Mouse (Mus musculus) hindbrain, postnatal 0 days (tissue): ENCODE measurements around the gene Tk1. TPM values are rescaled to one million over a fixed set of nuclear protein-coding genes. Genes with fewer than 3 reads are reported as not detected.
"Not testable (repeated sequence)": the region's sequence is repeated elsewhere in the genome, so short reads cannot be mapped to it uniquely, and the experiment has no call there.

ENCODE experiments used
- ATAC-seq: fragments of 200-750 bp; cut with Nextera tagmentation; 2 replicates; pipeline ENCODE4 v1.8.0; 2017; ENCODE audit warnings: mild to moderate bottlenecking, moderate TSS enrichment, moderate library complexity
- DNase-seq: peaks from one replicate; pipeline ENCODE4 v3.0.0-alpha.2; 2015; ENCODE audit warnings: low spot score
- H3K27ac ChIP-seq: fragments of 300-500 bp; sonication (generic); 2 replicates; pipeline ENCODE4 v1.5.1; 2014; ENCODE audit warnings: mild to moderate bottlenecking
- H3K27me3 ChIP-seq: fragments of 300-500 bp; sonication (generic); 2 replicates; pipeline ENCODE4 v1.6.1; 2014; ENCODE audit warnings: low read length, mixed read lengths; ENCODE audit not compliant: insufficient read depth
- H3K36me3 ChIP-seq: fragments of 300-500 bp; sonication (generic); 2 replicates; pipeline ENCODE4 v1.6.1; 2014; ENCODE audit warnings: low read length, mixed read lengths; ENCODE audit not compliant: insufficient read depth
- H3K4me1 ChIP-seq: fragments of 300-500 bp; sonication (generic); 2 replicates; pipeline ENCODE4 v1.6.1; 2014; ENCODE audit warnings: antibody characterized with exemption, low read length, mixed read lengths; ENCODE audit not compliant: insufficient read depth
- H3K4me2 ChIP-seq: fragments of 300-500 bp; sonication (generic); 2 replicates; pipeline ENCODE4 v1.6.1; 2014; ENCODE audit warnings: low read depth, mild to moderate bottlenecking, low read length, moderate library complexity, mixed read lengths
- H3K4me3 ChIP-seq: fragments of 300-500 bp; sonication (generic); 2 replicates; pipeline ENCODE4 v1.5.1; 2014; ENCODE audit warnings: low read length
- H3K9ac ChIP-seq: fragments of 300-500 bp; sonication (generic); replicated peaks from 2 replicates; pipeline ENCODE4 v1.6.1; 2014; ENCODE audit warnings: mild to moderate bottlenecking, low read length, moderate library complexity, mixed read lengths
- H3K9me3 ChIP-seq: fragments of 300-500 bp; sonication (generic); 2 replicates; pipeline ENCODE4 v1.6.1; 2016; ENCODE audit warnings: low read length, mixed read lengths
- CTCF ChIP-seq: IDR thresholded peaks from 2 replicates; pipeline ENCODE4 v1.5.1; 2016; ENCODE audit warnings: antibody characterized with exemption, control low read depth, low read depth
- WGBS: fragments of 180-500 bp; shearing (Covaris S2); extraction: QIAGEN DNeasy Blood & Tissue Kit; methylation state at CpG from one replicate; pipeline ENCODE4 v1.1.7; 2014; 5-methylcytosine and 5-hydroxymethylcytosine counted together
- polyA plus RNA-seq: library from polyadenylated mRNA; unstranded; fragments of >200 nt; fragmentation: Nextera tagmentation; extraction: Ambion mirVana; gene quantifications from 2 replicates; pipeline ENCODE4 v1.2.1, GENCODE M21; 2015
- total RNA-seq: library from RNA; depleted of rRNA; stranded (reverse); fragments of >200 nt; gene quantifications from 2 replicates; pipeline ENCODE4 v1.2.3, GENCODE M21; 2014

The Tk1 gene
- total and polyA plus RNA-seq, 2 experiments from 2014 or later = 21.2 to 26.1 TPM

- no peak overlapping the region for H3K4me3 ChIP-seq
- H3K4me1 ChIP-seq = no peaks in the 10 kb centered on the region
- ATAC-seq = no peak
- no peak overlapping the region for H3K27ac ChIP-seq
- H3K9me3 ChIP-seq = no peaks in the 10 kb centered on the region
- H3K36me3 ChIP-seq = no peaks in the 10 kb centered on the region
- H3K9ac ChIP-seq = no peak overlapping the region
- TF ChIP-seq CTCF = no peak
- no peak for DNase-seq
- 47% methylated on average over 5 of the region's 5 CpGs for WGBS
- H3K27me3 ChIP-seq = no peaks in the 10 kb centered on the region; the same call in 1 of the 2 replicates
- H3K4me2 ChIP-seq = no peak overlapping the region
These were observed 28.9 kb downstream of the Tk1 start for GRCm38 (mm10) chr11:117796954-117797353.

DNA sequence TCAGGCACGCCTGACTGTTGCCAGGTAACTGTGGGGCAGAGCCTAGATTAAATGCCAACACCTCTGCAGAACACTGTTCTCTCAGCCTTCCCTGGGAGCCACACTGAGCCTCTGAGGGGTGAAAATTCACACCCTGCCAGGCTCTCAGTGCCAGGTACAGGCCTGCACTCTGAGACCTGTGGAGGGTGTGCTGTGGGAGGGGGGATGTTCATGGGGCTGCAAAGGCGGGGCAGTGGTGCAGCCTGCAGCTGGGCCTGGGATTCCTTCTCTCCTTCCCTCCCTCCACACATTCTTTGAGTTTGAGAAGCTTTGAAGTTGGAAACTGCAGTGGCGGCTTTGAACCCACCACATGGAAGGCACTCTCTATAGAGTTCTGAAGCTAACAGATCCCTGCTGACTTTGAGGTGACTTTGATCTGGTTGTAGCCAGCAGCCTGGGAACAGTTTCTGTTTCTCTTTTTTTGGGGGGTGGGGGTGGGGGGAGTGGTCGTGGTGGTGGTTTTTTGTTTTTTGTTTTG lies 31.8 kb downstream of the Tk1 start:
- ATAC-seq (no peak), DNase-seq (no peak)
- Histone ChIP-seq H3K4me3 (no peak overlapping the region), H3K36me3 (no peaks in the 10 kb centered on the region), H3K4me2 (no peak overlapping the region), H3K9me3 (no peaks in the 10 kb centered on the region), H3K4me1 (no peaks in the 10 kb centered on the region), H3K27me3 (no peaks in the 10 kb centered on the region; the same call in 1 of the 2 replicates), H3K9ac (no peak overlapping the region), H3K27ac (no peak overlapping the region)
- no peak for TF ChIP-seq CTCF
- WGBS = 70% methylated on average over 4 of the region's 4 CpGs

DNA sequence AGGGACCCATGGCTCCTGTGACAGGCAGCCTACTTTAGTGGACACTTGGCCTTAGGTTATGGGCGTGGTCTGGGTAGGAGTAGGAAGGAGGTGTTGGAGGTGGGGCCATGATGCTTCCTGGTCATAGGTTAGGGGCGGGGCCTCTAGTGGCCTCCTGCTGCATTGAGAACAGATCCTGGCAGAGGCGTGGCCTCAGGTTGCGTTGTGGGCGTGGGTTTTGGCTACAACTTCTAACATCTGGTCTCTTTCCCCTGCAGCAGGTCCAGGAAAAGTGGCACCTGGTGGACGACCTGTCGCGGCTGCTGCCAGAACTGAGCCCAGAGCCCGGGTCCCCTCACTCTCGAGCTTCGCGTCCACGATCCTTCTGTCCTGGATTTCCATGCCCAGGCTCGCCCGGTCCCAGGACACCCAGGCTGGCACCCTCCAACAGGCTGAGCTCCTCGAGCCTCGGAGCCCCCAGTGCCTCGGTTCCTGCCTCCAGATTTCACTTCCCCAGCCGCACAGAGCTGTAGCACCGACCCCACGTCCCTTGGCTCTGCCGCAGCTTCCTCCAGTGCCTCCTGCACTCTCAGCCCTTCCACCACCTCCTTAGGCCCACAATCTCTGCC lies 33.5 kb downstream of the Tk1 start:
- H3K4me2 ChIP-seq = no peak overlapping the region
- no peak for TF ChIP-seq CTCF
- H3K27me3 ChIP-seq = no peaks in the 10 kb centered on the region; the same call in 1 of the 2 replicates
- no peaks in the 10 kb centered on the region for H3K36me3 ChIP-seq
- H3K9ac ChIP-seq = no peak overlapping the region
- no peak overlapping the region for H3K4me3 ChIP-seq
- H3K27ac ChIP-seq = no peak overlapping the region
- WGBS = 13% methylated on average over 20 of the region's 22 CpGs
- no peaks in the 10 kb centered on the region for H3K4me1 ChIP-seq
- H3K9me3 ChIP-seq = no peaks in the 10 kb centered on the region
- DNase-seq (no peak), ATAC-seq (no peak)

DNA sequence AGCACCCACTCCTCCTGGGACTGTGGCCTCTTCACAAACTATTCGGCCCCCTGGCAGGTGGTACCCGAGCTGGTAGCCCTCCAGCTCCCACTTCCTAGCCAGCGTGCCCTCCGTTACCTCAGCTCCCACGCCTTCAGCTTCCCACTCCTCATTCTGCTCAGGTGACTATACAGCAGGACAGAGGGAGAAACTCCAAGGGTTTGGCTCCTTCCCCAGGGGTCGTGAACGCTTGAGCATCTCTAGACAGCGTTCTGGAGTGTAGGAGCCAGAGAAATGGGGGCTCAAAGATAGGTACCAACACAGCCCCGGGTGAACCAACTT lies 34.5 kb downstream of the Tk1 start:
- no peaks in the 10 kb centered on the region for H3K9me3 ChIP-seq
- no peaks in the 10 kb centered on the region for H3K36me3 ChIP-seq
- ATAC-seq = no peak
- H3K4me1 ChIP-seq = no peaks in the 10 kb centered on the region
- WGBS = 86% methylated on average over 9 of the region's 9 CpGs
- H3K9ac ChIP-seq = no peak overlapping the region
- H3K4me2 ChIP-seq = no peak overlapping the region
- H3K27me3 ChIP-seq = no peaks in the 10 kb centered on the region; the same call in 1 of the 2 replicates
- DNase-seq = no peak
- H3K27ac ChIP-seq = no peak overlapping the region
- no peak overlapping the region for H3K4me3 ChIP-seq
- no peak for TF ChIP-seq CTCF

- ATAC-seq = no peak
- no peaks in the 10 kb centered on the region; the same call in 1 of the 2 replicates for H3K27me3 ChIP-seq
These were observed 35.0 kb downstream of the Tk1 start for GRCm38 (mm10) chr11:117790703-117791440.

DNA sequence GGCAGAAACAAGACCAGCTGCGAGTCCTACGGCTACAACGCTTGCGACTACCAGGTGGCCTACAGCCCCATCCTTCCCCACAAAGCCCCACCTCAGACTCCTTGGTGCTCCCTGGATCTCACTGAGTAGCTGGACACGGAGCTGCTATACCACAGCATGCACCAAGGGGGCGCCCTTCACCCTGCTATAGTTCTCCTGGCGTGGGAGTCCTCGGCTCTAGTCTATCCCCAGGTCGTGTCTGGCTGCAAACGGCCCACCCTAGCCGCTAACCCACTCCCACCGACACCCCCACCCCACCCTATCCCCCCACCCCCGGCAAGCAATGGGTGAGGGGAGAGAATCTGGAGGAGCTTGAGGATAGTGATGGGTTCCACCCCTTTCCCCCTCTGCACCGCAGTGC lies 35.6 kb downstream of the Tk1 start:
- Histone ChIP-seq H3K9ac (no peak overlapping the region), H3K36me3 (no peaks in the 10 kb centered on the region), H3K9me3 (no peaks in the 10 kb centered on the region), H3K27me3 (no peaks in the 10 kb centered on the region; the same call in 1 of the 2 replicates), H3K4me3 (no peak overlapping the region), H3K4me2 (0 out of 2 replicates have a peak overlapping the region, but pooled peaks have one; percentile 21), H3K4me1 (no peaks in the 10 kb centered on the region), H3K27ac (no peak overlapping the region)
- peak; percentile 48; the same call in 1 of the 2 replicates for ATAC-seq
- peak; percentile 73 for DNase-seq
- 3% methylated on average over 14 of the region's 14 CpGs for WGBS
- TF ChIP-seq CTCF = peak; percentile 80

More at GRCm38 (mm10) chr11:117790703-117791440, 35.0 kb downstream of the Tk1 start:
- Histone ChIP-seq H3K9ac (no peak overlapping the region), H3K4me2 (0 out of 2 replicates have a peak overlapping the region, but pooled peaks have one; percentile 21), H3K36me3 (no peaks in the 10 kb centered on the region), H3K4me3 (no peak overlapping the region), H3K27ac (no peak overlapping the region), H3K9me3 (no peaks in the 10 kb centered on the region), H3K4me1 (no peaks in the 10 kb centered on the region)
- TF ChIP-seq CTCF = no peak
- 37% methylated on average over 23 of the region's 23 CpGs for WGBS
- DNase-seq = no peak

DNA sequence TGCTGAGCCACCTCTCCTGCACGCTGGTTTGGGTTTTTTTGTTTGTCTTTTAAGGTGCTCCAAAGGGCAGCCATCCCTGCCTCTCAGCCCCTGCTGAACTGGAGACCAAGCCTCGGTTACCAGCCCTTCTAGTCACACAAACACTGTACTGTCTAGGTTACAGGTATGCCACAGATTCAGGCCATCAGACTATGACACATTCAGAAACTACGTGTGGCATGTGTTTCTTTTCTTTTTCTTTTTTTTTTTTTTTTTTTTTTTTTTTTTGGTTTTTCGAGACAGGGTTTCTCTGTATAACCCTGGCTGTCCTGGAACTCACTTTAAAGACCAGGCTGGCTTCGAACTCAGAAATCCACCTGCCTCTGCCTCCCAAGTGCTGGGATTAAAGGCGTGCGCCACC lies 37.4 kb downstream of the Tk1 start:
- H3K27ac ChIP-seq, H3K4me1 ChIP-seq, H3K4me3 ChIP-seq, H3K27me3 ChIP-seq, H3K9ac ChIP-seq, DNase-seq, ATAC-seq, H3K9me3 ChIP-seq, H3K4me2 ChIP-seq, H3K36me3 ChIP-seq: not testable (repeated sequence)
- WGBS = 85% methylated on average over 7 of the region's 7 CpGs
